Mouse (Mus musculus): ENCODE results near the gene Tiam2.

GRCm38 (mm10) chr17:3361751-3362150 is 35.4 kb downstream of the Tiam2 start:
- TF ChIP-seq CTCF (IDR thresholded peaks at IDR 0.05; ENCODE audit: low read depth) (no peak), EP300 (IDR thresholded peaks at IDR 0.05; ENCODE audit: low read depth) (no peak)

Data from liver, postnatal 0 days (tissue).